Mouse (Mus musculus) olfactory bulb, adult 2 months (tissue): ENCODE results near the gene Emsy.

Experiments
- CTCF ChIP-seq: fragments of 200-500 bp; IDR thresholded peaks from 2 replicates; pipeline ENCODE4 v1.5.1; 2012; ENCODE audit warnings: low read depth, mild to moderate bottlenecking, low read length, moderate library complexity; ENCODE audit not compliant: insufficient read depth
- POLR2A ChIP-seq: fragments of 200-500 bp; IDR thresholded peaks from 2 replicates; pipeline ENCODE4 v1.6.1; 2012; ENCODE audit warnings: mild to moderate bottlenecking, low read depth, low read length, moderate library complexity; ENCODE audit not compliant: insufficient read depth

DNA sequence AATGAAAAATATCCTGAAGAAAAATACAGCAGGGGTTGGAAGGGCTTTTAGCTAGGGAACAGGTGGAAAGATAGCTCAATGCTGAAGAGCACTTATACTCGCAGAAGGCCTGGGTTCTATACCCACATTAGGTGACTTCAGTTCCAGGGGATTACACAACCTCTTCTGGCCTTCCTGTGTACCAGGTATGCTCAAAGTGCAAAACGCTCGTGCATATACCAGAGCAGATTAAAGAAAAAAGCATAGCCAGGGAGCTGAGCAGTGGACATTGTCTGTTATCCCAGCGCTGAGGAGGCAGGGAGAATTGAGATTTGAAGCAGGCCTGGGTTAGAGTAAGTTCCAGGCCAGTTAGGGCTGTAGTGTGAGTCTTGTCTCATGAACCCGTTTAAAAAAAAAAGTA lies 47.7 kb upstream of the Emsy start:
- TF ChIP-seq POLR2A = no peak
- TF ChIP-seq CTCF = no peak
